Mouse (Mus musculus): Measurements from ENCODE around the gene Adgrd1.
A peak's percentile ranks its signal among the peaks of the same experiment; 100 is the strongest.

The Adgrd1 gene

DNA sequence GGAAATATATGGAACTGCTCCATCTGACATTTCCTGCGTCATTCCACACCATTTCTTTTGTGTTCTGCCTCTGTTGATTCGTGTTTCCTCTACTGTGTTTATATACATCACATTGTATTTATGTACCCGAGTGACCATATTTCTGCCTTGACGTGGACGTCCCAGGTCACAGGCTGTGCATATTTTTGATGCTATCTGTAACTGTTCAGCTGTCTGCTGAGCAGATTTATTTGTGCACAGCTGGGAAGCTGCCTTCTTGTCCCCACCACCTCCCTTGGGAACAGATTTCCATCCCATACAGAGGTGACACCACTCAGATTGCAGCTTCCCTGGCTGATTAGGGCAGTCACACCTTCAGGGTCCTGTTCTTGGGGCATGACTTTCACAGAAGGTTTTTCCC is 72.5 kb downstream of the Adgrd1 start:
- TF ChIP-seq NANOG (IDR thresholded peaks at IDR 0.05; ENCODE audit: borderline replicate concordance, low read length) (no peak), CTCF (conservative IDR thresholded peaks at IDR 0.05; ENCODE audit: low read length) (no peak), POU5F1 (IDR thresholded peaks at IDR 0.05; ENCODE audit: borderline replicate concordance, low read length) (no peak)
- H3K27me3 ChIP-seq (ENCODE audit: insufficient read depth, low read length) = no peaks in the 10 kb centered on the region; the same call in 1 of the 2 replicates
- peak overlapping the region; percentile 20; the same call in 1 of the 2 replicates for H3K4me3 ChIP-seq (replicated peaks; ENCODE audit: low read length)
- no peaks in the 10 kb centered on the region for H3K9me3 ChIP-seq (ENCODE audit: low read length)
- no peaks in the 10 kb centered on the region for H3K36me3 ChIP-seq (ENCODE audit: insufficient read depth, low read length)
- peaks cover 63% of the 10 kb centered on the region for H3K4me1 ChIP-seq (replicated peaks; ENCODE audit: low read depth, low read length)

GRCm38 (mm10) chr5:129169567-129169966 is 73.0 kb downstream of the Adgrd1 start:
- Histone ChIP-seq H3K9me3 (ENCODE audit: low read length) (no peaks in the 10 kb centered on the region), H3K4me1 (replicated peaks; ENCODE audit: low read depth, low read length) (peaks cover 63% of the 10 kb centered on the region), H3K4me3 (replicated peaks; ENCODE audit: low read length) (peak overlapping the region; percentile 20; the same call in 1 of the 2 replicates), H3K27me3 (ENCODE audit: insufficient read depth, low read length) (no peaks in the 10 kb centered on the region; the same call in 1 of the 2 replicates), H3K36me3 (ENCODE audit: insufficient read depth, low read length) (no peaks in the 10 kb centered on the region)
- no peak for TF ChIP-seq POU5F1 (IDR thresholded peaks at IDR 0.05; ENCODE audit: borderline replicate concordance, low read length)
- no peak for TF ChIP-seq NANOG (IDR thresholded peaks at IDR 0.05; ENCODE audit: borderline replicate concordance, low read length)
- no peak for TF ChIP-seq CTCF (conservative IDR thresholded peaks at IDR 0.05; ENCODE audit: low read length)

DNA sequence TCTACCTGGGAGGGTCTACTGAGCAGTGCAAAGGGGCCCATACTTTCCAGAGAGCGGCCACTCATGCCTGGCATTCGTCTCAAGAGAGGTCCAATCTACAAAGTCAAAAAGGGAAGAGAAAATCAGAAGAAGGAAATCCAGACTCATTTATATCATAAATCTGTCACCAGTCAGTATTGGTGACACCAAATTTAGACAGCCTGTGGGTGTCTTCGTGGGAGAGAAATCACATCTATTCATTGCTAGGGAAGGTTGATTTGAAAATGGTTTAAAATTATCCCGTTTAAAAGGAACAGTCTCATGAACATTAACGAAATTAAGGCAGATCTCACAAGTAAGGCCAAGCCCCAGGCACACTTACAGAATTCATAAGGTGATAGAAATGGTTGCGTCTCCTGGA is 76.0 kb downstream of the Adgrd1 start:
- TF ChIP-seq CTCF (conservative IDR thresholded peaks at IDR 0.05; ENCODE audit: low read length) = no peak
- no peak for TF ChIP-seq NANOG (IDR thresholded peaks at IDR 0.05; ENCODE audit: borderline replicate concordance, low read length)
- TF ChIP-seq POU5F1 (IDR thresholded peaks at IDR 0.05; ENCODE audit: borderline replicate concordance, low read length) = no peak
- Histone ChIP-seq H3K4me3 (replicated peaks; ENCODE audit: low read length) (no peak overlapping the region), H3K4me1 (replicated peaks; ENCODE audit: low read depth, low read length) (peaks cover 65% of the 10 kb centered on the region), H3K27me3 (ENCODE audit: insufficient read depth, low read length) (no peaks in the 10 kb centered on the region; the same call in 1 of the 2 replicates), H3K36me3 (ENCODE audit: insufficient read depth, low read length) (no peaks in the 10 kb centered on the region), H3K9me3 (ENCODE audit: low read length) (no peaks in the 10 kb centered on the region)

GRCm38 (mm10) chr5:129175925-129176324 is 79.4 kb downstream of the Adgrd1 start:
- TF ChIP-seq NANOG (IDR thresholded peaks at IDR 0.05; ENCODE audit: borderline replicate concordance, low read length) = peak; percentile 57; the same call in 1 of the 2 replicates
- no peak for TF ChIP-seq POU5F1 (IDR thresholded peaks at IDR 0.05; ENCODE audit: borderline replicate concordance, low read length)
- TF ChIP-seq CTCF (conservative IDR thresholded peaks at IDR 0.05; ENCODE audit: low read length) = no peak
- Histone ChIP-seq H3K4me1 (replicated peaks; ENCODE audit: low read depth, low read length) (peaks cover 49% of the 10 kb centered on the region), H3K27me3 (ENCODE audit: insufficient read depth, low read length) (no peaks in the 10 kb centered on the region; the same call in 1 of the 2 replicates), H3K4me3 (replicated peaks; ENCODE audit: low read length) (no peak overlapping the region), H3K36me3 (ENCODE audit: insufficient read depth, low read length) (no peaks in the 10 kb centered on the region), H3K9me3 (ENCODE audit: low read length) (no peaks in the 10 kb centered on the region)

DNA sequence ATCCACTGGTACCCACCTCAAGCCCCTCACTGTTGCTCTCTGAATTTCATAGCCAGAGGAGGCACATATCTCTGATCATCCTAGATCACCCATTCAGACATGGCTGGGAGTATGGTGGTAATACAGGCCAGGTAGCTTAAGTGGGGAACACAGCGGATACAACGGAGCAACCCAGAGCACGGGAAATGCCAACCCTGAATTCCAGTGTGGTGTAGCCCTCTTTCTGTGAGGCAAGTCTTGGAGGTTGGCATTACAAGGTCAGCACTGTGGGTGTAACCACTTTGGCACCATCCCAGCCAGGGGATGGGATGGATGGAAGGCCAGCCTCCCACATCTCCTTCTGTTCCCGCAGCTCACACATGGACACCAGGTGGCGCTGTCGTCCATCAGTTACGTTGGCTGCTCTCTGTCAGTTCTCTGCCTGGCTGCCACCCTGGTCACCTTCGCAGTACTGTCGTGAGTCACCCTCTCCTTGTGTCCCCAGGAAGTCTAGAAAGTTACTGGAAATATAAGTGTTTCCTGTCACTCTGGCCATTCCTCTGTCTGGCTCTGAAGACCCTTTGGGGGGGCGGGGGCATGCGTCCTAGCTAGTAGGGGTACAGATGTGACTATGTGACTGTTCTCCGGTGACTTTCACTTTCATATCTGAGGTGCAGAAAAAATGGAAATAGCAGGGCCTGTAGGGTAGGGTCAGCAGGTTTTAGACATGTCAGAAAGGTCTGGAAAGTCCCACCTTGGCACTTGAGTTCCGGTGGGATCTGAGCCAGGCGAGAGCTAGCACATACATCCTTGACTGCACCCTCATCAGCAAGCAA is 81.4 kb downstream of the Adgrd1 start:
- no peaks in the 10 kb centered on the region for H3K36me3 ChIP-seq (ENCODE audit: insufficient read depth, low read length)
- no peaks in the 10 kb centered on the region for H3K9me3 ChIP-seq (ENCODE audit: low read length)
- TF ChIP-seq NANOG (IDR thresholded peaks at IDR 0.05; ENCODE audit: borderline replicate concordance, low read length) = no peak
- peak; percentile 73 for TF ChIP-seq CTCF (conservative IDR thresholded peaks at IDR 0.05; ENCODE audit: low read length)
- TF ChIP-seq POU5F1 (IDR thresholded peaks at IDR 0.05; ENCODE audit: borderline replicate concordance, low read length) = no peak
- no peaks in the 10 kb centered on the region for H3K27me3 ChIP-seq (ENCODE audit: insufficient read depth, low read length)
- peaks cover 53% of the 10 kb centered on the region for H3K4me1 ChIP-seq (replicated peaks; ENCODE audit: low read depth, low read length)
- H3K4me3 ChIP-seq (replicated peaks; ENCODE audit: low read length) = no peak overlapping the region

DNA sequence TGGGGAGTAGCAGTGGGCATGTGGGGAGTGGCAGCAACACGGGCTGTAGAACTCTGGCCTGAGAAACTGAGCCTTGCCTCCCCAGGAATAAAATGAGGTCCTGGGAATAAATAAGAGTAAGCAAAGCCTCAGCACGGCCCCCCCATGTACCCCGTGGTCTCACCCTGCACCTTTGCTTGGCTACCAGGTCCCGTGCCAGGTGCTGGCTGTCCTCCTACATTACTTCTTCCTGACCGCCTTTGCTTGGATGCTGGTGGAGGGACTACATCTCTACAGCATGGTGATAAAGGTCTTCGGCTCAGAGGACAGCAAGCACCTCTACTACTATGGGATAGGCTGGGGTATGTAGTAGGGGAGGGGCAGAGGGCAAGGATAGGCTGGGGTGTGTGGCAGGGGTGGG is 82.8 kb downstream of the Adgrd1 start:
- H3K36me3 ChIP-seq (ENCODE audit: insufficient read depth, low read length) = no peaks in the 10 kb centered on the region
- H3K4me1 ChIP-seq (replicated peaks; ENCODE audit: low read depth, low read length) = peaks cover 50% of the 10 kb centered on the region
- H3K27me3 ChIP-seq (ENCODE audit: insufficient read depth, low read length) = 0 out of 2 replicates have a peak, but pooled peaks cover 3% of the 10 kb centered on the region
- H3K4me3 ChIP-seq (replicated peaks; ENCODE audit: low read length) = no peak overlapping the region
- no peak for TF ChIP-seq CTCF (conservative IDR thresholded peaks at IDR 0.05; ENCODE audit: low read length)
- TF ChIP-seq POU5F1 (IDR thresholded peaks at IDR 0.05; ENCODE audit: borderline replicate concordance, low read length) = no peak
- TF ChIP-seq NANOG (IDR thresholded peaks at IDR 0.05; ENCODE audit: borderline replicate concordance, low read length) = no peak
- H3K9me3 ChIP-seq (ENCODE audit: low read length) = no peaks in the 10 kb centered on the region

- no peaks in the 10 kb centered on the region for H3K36me3 ChIP-seq (ENCODE audit: insufficient read depth, low read length)
- TF ChIP-seq NANOG (IDR thresholded peaks at IDR 0.05; ENCODE audit: borderline replicate concordance, low read length) = no peak
- TF ChIP-seq POU5F1 (IDR thresholded peaks at IDR 0.05; ENCODE audit: borderline replicate concordance, low read length) = no peak
- TF ChIP-seq CTCF (conservative IDR thresholded peaks at IDR 0.05; ENCODE audit: low read length) = no peak
- H3K9me3 ChIP-seq (ENCODE audit: low read length) = no peaks in the 10 kb centered on the region
- H3K4me3 ChIP-seq (replicated peaks; ENCODE audit: low read length) = no peak overlapping the region
- H3K27me3 ChIP-seq (ENCODE audit: insufficient read depth, low read length) = 0 out of 2 replicates have a peak, but pooled peaks cover 3% of the 10 kb centered on the region
- peaks cover 42% of the 10 kb centered on the region for H3K4me1 ChIP-seq (replicated peaks; ENCODE audit: low read depth, low read length)
Measured at GRCm38 (mm10) chr5:129179995-129180714, 83.6 kb downstream of the Adgrd1 start.

GRCm38 (mm10) chr5:129180715-129181228 is 84.2 kb downstream of the Adgrd1 start:
- Histone ChIP-seq H3K4me3 (replicated peaks; ENCODE audit: low read length) (no peak overlapping the region), H3K27me3 (ENCODE audit: insufficient read depth, low read length) (0 out of 2 replicates have a peak, but pooled peaks cover 3% of the 10 kb centered on the region), H3K36me3 (ENCODE audit: insufficient read depth, low read length) (no peaks in the 10 kb centered on the region), H3K4me1 (replicated peaks; ENCODE audit: low read depth, low read length) (peaks cover 36% of the 10 kb centered on the region), H3K9me3 (ENCODE audit: low read length) (no peaks in the 10 kb centered on the region)
- no peak for TF ChIP-seq NANOG (IDR thresholded peaks at IDR 0.05; ENCODE audit: borderline replicate concordance, low read length)

Measured in E14TG2a.4 (cell line).